Comparison of ENCODE assay signal across 10 mouse cellular contexts in genomic region chr6:72415181-72415580, GRCm38 (mm10). TPM values are rescaled to one million over a fixed set of nuclear protein-coding genes. Genes with fewer than 3 reads are reported as not detected.
DNase-seq lines count a peak whose midpoint lies in the region; ATAC-seq and TF ChIP-seq lines count a peak whose summit lies in the region.
"Had no signal": no experiment of that assay in that cellular context is flagged by ENCODE, and none has a peak within 500 bp of the region (broad histone marks: within the 10 kb centered on the region; RNA-seq: fewer than 3 reads in every experiment).

No protein-coding gene starts in this region.

- peaks cover 23% of the 10 kb centered on the region for H3K79me2 ChIP-seq in myocyte (ENCODE audit: control insufficient read depth, insufficient read depth)

- no peaks in the 10 kb centered on the region for H3K27me3 ChIP-seq in embryonic facial prominence, embryonic 12.5 days
- H3K27me3 ChIP-seq in intestine, embryonic 16.5 days (replicated peaks; ENCODE audit: control insufficient read depth, insufficient read depth, low read length), result no peaks in the 10 kb centered on the region
- H3K27me3 ChIP-seq in myocyte (ENCODE audit: control insufficient read depth, insufficient read depth, insufficient read length), result no peaks in the 10 kb centered on the region

- H3K27ac ChIP-seq in layer of hippocampus, adult 2 months, result no peak overlapping the region
- H3K27ac ChIP-seq in embryonic facial prominence, embryonic 12.5 days, result no peak overlapping the region
- H3K27ac ChIP-seq in intestine, embryonic 16.5 days (ENCODE audit: low read length), result no peak overlapping the region

- H3ac ChIP-seq in myocyte (ENCODE audit: control insufficient read depth, insufficient read length), result no peak overlapping the region

- TF ChIP-seq CTCF in layer of hippocampus, adult 2 months (conservative IDR thresholded peaks at IDR 0.05), result peak; percentile 40

- no peak for DNase-seq in layer of hippocampus, adult 2 months (ENCODE audit: low spot score in 2 of 2)
- no peak for DNase-seq in layer of hippocampus, adult 9-11 months
- DNase-seq in adrenal gland, adult 18-20 months (ENCODE audit: low spot score in 2 of 2), result no peak
- DNase-seq in cerebellum, postnatal 10 days, result no peak
- DNase-seq in kidney, adult 18-20 months, result no peak
- DNase-seq: gastrocnemius, postnatal 10 days had no signal

- 0 out of 2 replicates have a peak overlapping the region, but pooled peaks have one; percentile 81 for H3K9ac ChIP-seq in embryonic facial prominence, embryonic 12.5 days
- H3K9ac ChIP-seq in intestine, embryonic 16.5 days (ENCODE audit: low read depth, low read length), result peak overlapping the region; percentile 80

- no peak for TF ChIP-seq POLR2A in myocyte (IDR thresholded peaks at IDR 0.05; ENCODE audit: insufficient read length, low read depth)

- H3K4me1 ChIP-seq in embryonic facial prominence, embryonic 12.5 days, result peaks cover 17% of the 10 kb centered on the region
- peaks cover 14% of the 10 kb centered on the region for H3K4me1 ChIP-seq in intestine, embryonic 16.5 days (ENCODE audit: control insufficient read depth, insufficient read depth, low read length)

- H3K36me3 ChIP-seq in embryonic facial prominence, embryonic 12.5 days, result peaks cover 28% of the 10 kb centered on the region
- no peaks in the 10 kb centered on the region for H3K36me3 ChIP-seq in intestine, embryonic 16.5 days (ENCODE audit: control insufficient read depth, insufficient read depth, low read length)
- H3K36me3 ChIP-seq in myocyte (ENCODE audit: control insufficient read depth, insufficient read depth), result peaks cover 4% of the 10 kb centered on the region

- H3K9me3 ChIP-seq in embryonic facial prominence, embryonic 12.5 days, result no peaks in the 10 kb centered on the region
- H3K9me3 ChIP-seq in intestine, embryonic 16.5 days (ENCODE audit: control insufficient read depth, low read length), result no peaks in the 10 kb centered on the region

- peak overlapping the region; percentile 85; the same call in 1 of the 2 replicates for H3K4me3 ChIP-seq in layer of hippocampus, adult 2 months
- H3K4me3 ChIP-seq in embryonic facial prominence, embryonic 12.5 days, result peak overlapping the region; percentile 83
- peak overlapping the region; percentile 69 for H3K4me3 ChIP-seq in intestine, embryonic 16.5 days (ENCODE audit: low read length)
- peak overlapping the region; percentile 67 for H3K4me3 ChIP-seq in myocyte

- WGBS in embryonic facial prominence, embryonic 12.5 days, result 86% methylated on average over 5 of the region's 5 CpGs
- WGBS in intestine, embryonic 16.5 days, result 81% methylated on average over 5 of the region's 5 CpGs

- H3K4me2 ChIP-seq in embryonic facial prominence, embryonic 12.5 days (replicated peaks), result peak overlapping the region; percentile 67
- H3K4me2 ChIP-seq in intestine, embryonic 16.5 days (ENCODE audit: low read depth, low read length), result peak overlapping the region; percentile 69
- peak overlapping the region; percentile 96 for H3K4me2 ChIP-seq in myocyte (ENCODE audit: low read depth)

- no peak for ATAC-seq in embryonic facial prominence, embryonic 12.5 days (ENCODE audit: insufficient number of reproducible peaks, insufficient read depth, low FRiP score, low TSS enrichment)
- no peak for ATAC-seq in intestine, embryonic 16.5 days
- ATAC-seq: activated CD4-positive, CD25-positive, alpha-beta regulatory T cell, adult 4 months had no signal

TF ChIP-seq in myocyte, 11 proteins besides CTCF, POLR2A, EP300 and RAD21:
- no peak for TF ChIP-seq E2F4 (IDR thresholded peaks at IDR 0.05; ENCODE audit: insufficient read depth)
- TF ChIP-seq POLR2AphosphoS2 (IDR thresholded peaks at IDR 0.05; ENCODE audit: insufficient read length, low read depth), result no peak
- TF ChIP-seq TCF3 (IDR thresholded peaks at IDR 0.05; ENCODE audit: insufficient read length, low read depth), result no peak
- TF ChIP-seq TCF12 (IDR thresholded peaks at IDR 0.05; ENCODE audit: insufficient read depth, poor library complexity, severe bottlenecking), result no peak
- TF ChIP-seq MYOD1 (IDR thresholded peaks at IDR 0.05; ENCODE audit: control insufficient read depth in 1 of 3, insufficient read length in 2 of 3, low read depth in 2 of 3), result no peak
- TF ChIP-seq SRF (IDR thresholded peaks at IDR 0.05; ENCODE audit: control insufficient read depth, insufficient read length, low read depth), result no peak
- TF ChIP-seq MAX (IDR thresholded peaks at IDR 0.05; ENCODE audit: low read depth), result no peak
- TF ChIP-seq MYOG (IDR thresholded peaks at IDR 0.05; ENCODE audit: control insufficient read depth in 1 of 3, insufficient read depth in 1 of 3, insufficient read length in 2 of 3, low read depth in 2 of 3), result no peak
- TF ChIP-seq CEBPB (IDR thresholded peaks at IDR 0.05; ENCODE audit: insufficient read depth, poor library complexity, severe bottlenecking), result no peak
- TF ChIP-seq USF1 (IDR thresholded peaks at IDR 0.05; ENCODE audit: low read depth), result no peak
- TF ChIP-seq REST (IDR thresholded peaks at IDR 0.05; ENCODE audit: insufficient read depth, insufficient read length), result no peak
TF ChIP-seq in myocyte: peak in this region for 0.

RNA-seq across cellular contexts. Expression of gene Ggcx, which starts 1.1 kb away (rescaled TPM):
- total RNA-seq in layer of hippocampus, adult 2 months (2021), result 10 to 100 TPM; 24.2 to 30.3 TPM
- 34.4 and 38.5 TPM in 2 replicates for polyA plus RNA-seq in embryonic facial prominence, embryonic 12.5 days (2016; fragmentation: Nextera tagmentation; extraction: Ambion mirVana)
- polyA plus RNA-seq in intestine, embryonic 16.5 days (2015; fragmentation: Nextera tagmentation; extraction: Ambion mirVana), result 20.3 and 23.7 TPM in 2 replicates
- polyA plus RNA-seq in myocyte (2012; fragmentation: generic; extraction: Trizol), result 17.5 TPM
- total RNA-seq in adrenal gland, adult 18-20 months (2021), result 10 to 100 TPM; 48.6 to 59.5 TPM

RNA-seq across cellular contexts. Expression of gene Mat2a, which starts 24.2 kb away (rescaled TPM):
- 100 to 1,000 TPM; 172 to 195 TPM for total RNA-seq in layer of hippocampus, adult 2 months (2021)
- 387 and 404 TPM in 2 replicates for polyA plus RNA-seq in embryonic facial prominence, embryonic 12.5 days (2016; fragmentation: Nextera tagmentation; extraction: Ambion mirVana)
- 268 and 293 TPM in 2 replicates for polyA plus RNA-seq in intestine, embryonic 16.5 days (2015; fragmentation: Nextera tagmentation; extraction: Ambion mirVana)
- 142 TPM for polyA plus RNA-seq in myocyte (2012; fragmentation: generic; extraction: Trizol)
- total RNA-seq in adrenal gland, adult 18-20 months (2021), result 100 to 1,000 TPM; 291 to 320 TPM

RNA-seq across cellular contexts. Expression of gene Vamp8, which starts 24.7 kb away (rescaled TPM):
- 10 to 100 TPM; 11.5 to 12.5 TPM for total RNA-seq in layer of hippocampus, adult 2 months (2021)
- 90.7 and 98.1 TPM in 2 replicates for polyA plus RNA-seq in embryonic facial prominence, embryonic 12.5 days (2016; fragmentation: Nextera tagmentation; extraction: Ambion mirVana)
- polyA plus RNA-seq in intestine, embryonic 16.5 days (2015; fragmentation: Nextera tagmentation; extraction: Ambion mirVana), result 251 and 269 TPM in 2 replicates
- 107 TPM for polyA plus RNA-seq in myocyte (2012; fragmentation: generic; extraction: Trizol)
- 100 to 1,000 TPM; 111 to 140 TPM for total RNA-seq in adrenal gland, adult 18-20 months (2021)

RNA-seq across cellular contexts. Expression of gene Vamp5, which starts 34.9 kb away (rescaled TPM):
- 1 to 10 TPM; 3.9 to 4.6 TPM for total RNA-seq in layer of hippocampus, adult 2 months (2021)
- 14.5 and 19.9 TPM in 2 replicates for polyA plus RNA-seq in embryonic facial prominence, embryonic 12.5 days (2016; fragmentation: Nextera tagmentation; extraction: Ambion mirVana)
- polyA plus RNA-seq in intestine, embryonic 16.5 days (2015; fragmentation: Nextera tagmentation; extraction: Ambion mirVana), result 17.3 and 17.8 TPM in 2 replicates
- polyA plus RNA-seq in myocyte (2012; fragmentation: generic; extraction: Trizol), result 544 TPM
- total RNA-seq in adrenal gland, adult 18-20 months (2021), result 10 to 100 TPM; 22.9 to 25.5 TPM

RNA-seq across cellular contexts. Expression of gene Rnf181, which starts 48.4 kb away (rescaled TPM):
- 10 to 100 TPM; 74.7 to 86.1 TPM for total RNA-seq in layer of hippocampus, adult 2 months (2021)
- 80.2 and 88.0 TPM in 2 replicates for polyA plus RNA-seq in embryonic facial prominence, embryonic 12.5 days (2016; fragmentation: Nextera tagmentation; extraction: Ambion mirVana)
- polyA plus RNA-seq in intestine, embryonic 16.5 days (2015; fragmentation: Nextera tagmentation; extraction: Ambion mirVana), result 159 and 162 TPM in 2 replicates
- 169 TPM for polyA plus RNA-seq in myocyte (2012; fragmentation: generic; extraction: Trizol)
- 100 to 1,000 TPM; 187 to 460 TPM for total RNA-seq in adrenal gland, adult 18-20 months (2021)
